Mouse (Mus musculus): ENCODE measurements around the gene Dbnl.

DNA sequence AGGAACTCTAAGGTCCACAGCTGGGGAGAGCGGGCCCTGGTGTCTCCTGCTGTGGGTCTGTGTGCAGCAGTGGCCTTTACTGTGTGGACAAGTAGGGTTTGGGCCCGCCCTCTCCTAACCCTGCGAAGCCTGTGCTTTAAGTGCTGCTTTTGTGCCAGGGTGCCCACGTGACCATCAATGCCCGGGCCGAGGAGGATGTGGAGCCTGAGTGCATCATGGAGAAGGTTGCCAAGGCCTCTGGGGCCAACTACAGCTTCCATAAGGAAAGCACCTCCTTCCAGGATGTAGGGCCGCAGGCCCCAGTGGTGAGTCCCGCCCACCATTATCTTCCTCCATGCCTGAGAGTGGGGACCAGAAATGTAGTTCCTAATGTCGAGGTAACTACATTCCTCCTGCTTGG is 7.0 kb downstream of the Dbnl start:
- TF ChIP-seq CTCF (IDR thresholded peaks at IDR 0.05; ENCODE audit: low read depth) (no peak), EP300 (IDR thresholded peaks at IDR 0.05; ENCODE audit: low read depth) (no peak)

Measured in liver, postnatal 0 days (tissue).